Mouse (Mus musculus) limb, embryonic 13.5 days (tissue): ENCODE results near the gene Pex26. TPM values are rescaled to one million over a fixed set of nuclear protein-coding genes. Genes with fewer than 3 reads are reported as not detected.

Experiments used
- polyA plus RNA-seq: library from polyadenylated mRNA; unstranded; fragments of >200 nt; fragmentation: Nextera tagmentation; extraction: Ambion mirVana; gene quantifications from 2 replicates; pipeline ENCODE4 v1.2.1, GENCODE M21; 2015

The Pex26 gene
- polyA plus RNA-seq, 1 experiment from 2014 or later: 10.6 TPM

Other genes starting within 250 kb of the Pex26 start
- 11.0 and 13.2 TPM in 2 replicates for gene Mical3, start 52.7 kb upstream of the Pex26 start, polyA plus RNA-seq
- gene Tuba8, start 27.0 kb downstream of the Pex26 start, polyA plus RNA-seq: 0.37 and 0.64 TPM in 2 replicates
- gene Usp18, start 62.2 kb downstream of the Pex26 start, polyA plus RNA-seq: 1.8 and 2.0 TPM in 2 replicates
- 2.0 TPM in 2 replicates for gene Slc6a13, start 116.6 kb downstream of the Pex26 start, polyA plus RNA-seq
- not detected in 2 replicates for gene Slc6a12, start 159.4 kb downstream of the Pex26 start, polyA plus RNA-seq